Mouse (Mus musculus) mouse trophoblast stem cell (cell line): ENCODE results near the gene Bsx.

Source experiments
- in situ Hi-C, 2 experiments: fragments of 300-500 bp; cut with MseI, MboI; formaldehyde crosslinking; loops; 2 replicates in 1 of 2; 3 replicates in 1 of 2; pipeline ENCODE4 v1.15.1; 2025

Gene Bsx

DNA sequence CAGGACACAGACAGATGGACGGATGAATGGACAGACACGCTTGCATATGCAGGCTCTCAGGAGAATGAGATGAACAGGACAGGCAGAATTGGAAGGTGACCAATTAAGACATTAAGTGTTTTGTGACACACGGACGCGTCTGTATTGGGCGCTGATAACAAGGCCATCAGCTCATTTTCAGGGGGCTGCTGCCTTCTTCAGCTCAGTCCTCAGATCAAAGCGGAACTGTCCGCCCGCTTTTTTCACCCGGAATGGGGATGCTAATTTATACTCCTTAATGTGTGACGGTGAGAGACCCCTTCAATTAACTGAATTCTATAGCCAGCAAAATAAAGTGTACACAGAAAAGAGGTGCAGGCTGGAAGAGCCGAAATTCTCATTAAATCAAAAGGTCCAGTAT is 15.5 kb downstream of the Bsx start:
- in situ Hi-C loops = no loop called here

DNA sequence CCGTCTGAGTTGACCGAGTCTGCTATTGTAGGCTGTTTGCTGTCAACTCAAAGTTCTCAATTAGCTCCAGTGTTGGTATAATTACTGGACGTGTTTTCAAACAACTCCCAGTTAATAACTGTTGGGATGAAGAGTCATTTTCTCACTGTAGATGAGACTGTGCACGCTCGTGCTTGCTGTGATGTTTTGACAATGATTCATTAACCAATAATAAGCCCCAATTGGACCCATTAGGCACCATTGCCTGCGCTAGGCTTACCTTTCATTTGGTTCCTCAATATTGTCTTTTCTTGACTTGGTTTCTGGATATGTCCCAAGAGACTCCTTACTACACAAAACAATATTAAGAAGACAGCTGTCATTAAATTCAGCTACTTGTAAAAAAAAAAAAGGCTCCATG is 18.5 kb downstream of the Bsx start:
- in situ Hi-C loops = no loop called here

DNA sequence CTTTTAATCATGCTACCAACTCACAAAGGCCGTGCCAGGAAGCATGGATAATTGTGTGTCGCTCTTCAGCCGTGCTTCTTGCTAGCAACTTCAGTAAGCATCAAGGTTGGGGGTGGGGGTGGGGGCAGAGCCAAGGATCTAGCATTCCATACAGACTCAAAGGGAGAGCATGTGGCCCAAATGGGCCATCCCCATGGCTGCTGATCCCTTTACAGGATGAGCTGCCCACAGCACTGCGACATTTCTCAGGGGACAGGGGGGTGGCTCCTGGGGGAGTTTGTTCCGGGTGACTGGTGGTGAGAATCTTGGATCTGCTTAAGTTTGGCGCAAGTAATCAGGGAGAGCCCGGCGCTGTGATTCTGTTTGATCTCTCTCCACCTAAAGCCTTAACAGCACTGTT is 33.5 kb downstream of the Bsx start:
- in situ Hi-C loops = no loop called here

DNA sequence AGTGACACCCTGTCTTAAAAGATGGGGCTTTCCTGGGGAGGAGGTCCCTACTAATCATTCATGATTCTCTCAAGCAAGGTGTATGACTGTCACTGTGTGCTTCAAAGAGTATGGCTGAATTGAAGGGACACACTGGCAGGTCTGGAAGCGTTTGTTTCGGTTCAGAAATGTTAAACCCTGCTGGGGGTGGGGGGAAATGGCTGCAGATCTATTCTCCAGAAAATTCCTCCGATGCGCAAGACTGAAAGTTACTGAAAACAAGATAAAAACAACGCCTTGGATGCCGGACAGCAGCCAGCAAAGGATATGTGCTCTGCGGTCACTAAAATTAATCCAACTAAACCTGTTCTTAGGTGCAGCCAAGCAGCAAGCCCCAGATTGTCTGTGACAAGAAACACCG is 34.5 kb downstream of the Bsx start:
- in situ Hi-C loops = no loop called here

DNA sequence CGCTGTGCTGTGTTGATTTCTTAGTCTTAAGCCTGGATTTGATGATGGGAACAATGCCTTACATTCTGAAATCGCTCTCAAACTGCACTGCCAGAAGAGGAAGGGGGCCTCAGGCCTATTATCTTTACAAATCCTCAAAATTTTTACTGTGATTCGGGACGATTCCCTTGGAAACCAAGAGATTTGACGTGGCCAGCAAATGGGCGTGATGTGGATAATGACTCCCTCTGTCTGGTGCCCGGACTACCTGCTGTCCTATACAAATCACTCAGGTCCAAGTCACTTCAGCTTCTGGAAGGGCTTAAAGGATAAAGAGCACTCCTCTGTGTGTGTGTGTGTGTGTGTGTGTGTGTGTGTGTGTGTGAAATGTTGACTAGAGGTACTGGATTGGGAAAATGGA is 35.0 kb downstream of the Bsx start:
- in situ Hi-C loops = no loop called here

DNA sequence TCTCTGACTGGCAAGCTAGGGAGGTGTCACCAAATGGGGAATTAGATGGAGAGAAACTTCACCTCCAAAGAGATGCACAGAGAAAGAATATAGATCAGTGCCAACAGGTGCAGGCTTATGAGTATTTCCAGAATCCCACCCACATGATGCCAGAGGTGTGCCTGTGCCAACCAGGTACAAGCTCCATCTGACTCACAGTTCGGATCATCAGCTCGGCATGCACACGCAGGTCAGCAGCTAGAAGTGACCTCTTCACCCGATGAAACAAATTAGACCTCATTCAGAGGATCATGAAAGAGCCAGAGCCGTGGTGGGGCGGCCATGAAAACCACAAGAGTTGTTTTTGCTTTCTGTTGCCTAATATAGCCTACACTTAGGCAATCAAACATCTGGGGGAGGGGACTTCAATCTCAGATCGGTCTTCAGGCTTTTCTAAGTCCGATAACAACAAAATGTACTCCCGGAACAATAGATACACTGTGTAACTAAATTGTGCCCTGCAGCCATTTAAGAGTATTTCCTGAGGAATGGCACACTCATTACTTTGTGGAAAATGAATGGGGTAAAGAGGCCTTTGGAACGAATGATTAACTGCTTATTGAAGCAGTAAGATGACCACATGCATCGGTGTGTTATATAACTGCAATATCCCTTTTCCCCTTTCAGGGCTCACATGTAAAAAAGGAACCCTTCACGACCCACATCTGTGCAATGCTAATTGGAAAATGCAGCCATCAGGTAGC is 44.1 kb downstream of the Bsx start:
- in situ Hi-C loops = no loop called here

DNA sequence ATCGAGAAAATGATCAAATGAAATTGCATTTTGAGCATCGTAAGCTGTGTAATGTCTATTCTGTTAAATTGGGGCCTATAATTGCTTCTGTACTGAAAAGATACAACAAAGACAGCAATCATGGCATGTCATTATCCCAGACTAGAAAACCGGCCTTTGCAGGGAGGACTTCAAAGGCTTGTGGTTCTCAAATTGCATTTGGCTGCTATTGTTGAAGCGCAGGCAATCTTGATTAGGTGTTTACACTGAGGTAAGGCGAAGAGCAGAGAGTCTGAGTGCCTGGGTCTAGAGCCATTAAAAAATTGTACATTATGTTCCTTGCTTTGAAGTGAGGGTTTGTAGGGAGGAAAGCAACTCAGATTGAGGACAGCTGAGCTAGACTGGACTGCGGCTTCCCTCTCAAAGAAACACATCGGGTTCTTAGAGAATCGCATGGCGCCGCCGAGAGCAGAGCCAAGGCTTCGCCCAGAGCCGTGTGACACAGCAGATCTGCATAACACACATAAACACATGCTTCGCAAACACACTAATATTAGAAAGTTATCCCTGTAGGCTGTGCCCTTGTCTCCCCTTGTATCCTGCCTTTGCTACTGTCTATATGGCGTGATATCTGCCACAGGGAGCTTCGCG is 53.5 kb downstream of the Bsx start:
- in situ Hi-C loops = no loop called here
